Mouse (Mus musculus) cortical plate, adult 2 months (tissue): Measurements from ENCODE around the gene Lnp1.

Experiments used
- CTCF ChIP-seq: fragments of 200-500 bp; IDR thresholded peaks from 2 replicates; pipeline ENCODE4 v1.5.1; 2011; ENCODE audit warnings: mild to moderate bottlenecking, control low read depth, low read length; ENCODE audit not compliant: insufficient read depth; ENCODE audit errors: extremely low read depth
- POLR2A ChIP-seq: fragments of 200-500 bp; IDR thresholded peaks from 2 replicates; pipeline ENCODE4 v1.6.1; 2011; ENCODE audit warnings: mild to moderate bottlenecking, low read length, control low read depth; ENCODE audit not compliant: insufficient read depth; ENCODE audit errors: extremely low read depth

DNA sequence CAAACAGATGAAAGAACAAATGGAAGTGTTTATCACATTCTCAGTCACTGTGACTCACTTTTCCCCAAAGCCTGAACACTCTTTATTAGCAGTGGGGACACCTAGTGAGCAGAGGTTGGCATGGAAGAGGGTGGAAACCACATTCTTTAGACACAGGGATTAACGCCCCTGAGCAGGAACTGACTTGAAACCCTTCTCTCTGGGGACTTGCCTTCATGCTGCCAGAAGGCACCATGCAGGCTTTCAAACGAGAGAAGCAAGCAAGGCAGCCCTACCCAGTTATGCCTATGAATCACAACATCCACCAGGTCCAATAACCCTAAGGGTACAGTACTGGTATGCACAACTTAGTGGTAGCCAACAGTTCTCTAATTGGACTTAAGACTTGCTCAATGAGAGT lies 54.5 kb downstream of the Lnp1 start:
- TF ChIP-seq POLR2A (no peak), CTCF (no peak)
